Mouse (Mus musculus): Measurements from ENCODE around the gene Sumo1. TPM values are rescaled to one million over a fixed set of nuclear protein-coding genes. Genes with fewer than 3 reads are reported as not detected.

Sumo1 gene
- total and polyA plus RNA-seq, 3 experiments: 129 to 131 TPM; not detected in 1

DNA sequence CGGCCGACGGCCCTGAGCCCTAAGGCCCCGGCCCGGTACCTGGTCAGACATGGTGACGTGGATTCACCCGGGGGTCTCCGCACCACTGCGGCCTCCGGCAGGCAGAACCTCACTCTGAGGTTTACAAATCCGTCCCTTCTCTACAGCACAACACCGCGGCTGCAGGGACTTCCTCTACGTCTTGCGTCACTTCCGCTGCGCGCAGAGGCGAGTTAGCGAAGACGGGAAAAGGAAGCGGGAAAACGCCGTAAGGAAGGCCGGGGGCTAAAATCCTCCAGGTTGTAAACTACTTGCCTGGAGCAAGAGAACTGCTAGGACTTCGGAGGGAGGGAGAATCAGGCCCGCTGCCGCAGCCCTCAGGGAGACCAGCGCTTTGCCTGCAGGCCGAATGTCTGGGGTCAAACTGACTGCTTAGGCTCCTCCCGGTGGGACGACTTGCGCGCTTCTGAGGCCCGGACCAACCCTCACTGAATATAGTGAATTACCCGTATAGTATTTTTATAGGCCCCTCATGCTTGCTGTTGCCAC, at the start of gene Sumo1 (continued):
- TF ChIP-seq NRF1 (IDR thresholded peaks at IDR 0.05; ENCODE audit: insufficient read depth, low read depth, low read length, poor library complexity, severe bottlenecking) (no peak), GATA1 (IDR thresholded peaks at IDR 0.05; ENCODE audit: low read depth, low read length) (no peak)

DNA sequence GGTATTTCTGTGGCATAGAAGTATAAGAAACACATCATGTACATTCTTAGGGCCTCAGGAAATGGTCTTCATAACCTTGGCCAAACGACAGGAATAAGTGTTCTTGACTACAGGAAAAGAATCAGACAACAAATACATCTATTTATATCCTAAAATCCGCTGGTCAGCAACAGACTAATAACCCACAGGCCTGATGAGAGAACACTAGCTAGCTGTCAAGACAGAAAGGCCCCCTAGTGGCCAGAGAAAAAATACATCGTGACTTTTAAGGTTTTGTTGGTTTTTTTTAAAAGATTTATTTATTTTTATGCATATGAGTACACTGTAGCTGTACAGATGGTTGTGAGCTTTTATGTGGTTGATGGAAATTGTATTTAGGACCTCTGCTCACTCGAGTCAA, 49.3 kb upstream of the Sumo1 start:
- H3K79me2 ChIP-seq (ENCODE audit: control insufficient read depth, insufficient read depth, low read length, poor library complexity): no peaks in the 10 kb centered on the region
- TF ChIP-seq RAD21 (IDR thresholded peaks at IDR 0.05; ENCODE audit: low read depth, low read length) (peak; percentile 20), NELFE (IDR thresholded peaks at IDR 0.05; ENCODE audit: low read depth, low read length) (no peak), POLR2A (IDR thresholded peaks at IDR 0.05; ENCODE audit: control insufficient read depth in 1 of 2, insufficient read depth in 1 of 2, low read depth in 1 of 2, low read length in 2 of 2, poor library complexity in 1 of 2) (no peak), MAFK (IDR thresholded peaks at IDR 0.05; ENCODE audit: borderline replicate concordance, low read depth, low read length) (no peak), BHLHE40 (IDR thresholded peaks at IDR 0.05; ENCODE audit: borderline replicate concordance, low read depth, low read length) (no peak), EP300 (IDR thresholded peaks at IDR 0.05; ENCODE audit: low read depth in 1 of 2, low read length in 2 of 2) (no peak), SIN3A (IDR thresholded peaks at IDR 0.05; ENCODE audit: low read length) (no peak), ZMIZ1 (IDR thresholded peaks at IDR 0.05; ENCODE audit: low read depth, low read length) (no peak), SMC3 (IDR thresholded peaks at IDR 0.05; ENCODE audit: low read depth, low read length) (peak; percentile 41), TBP (IDR thresholded peaks at IDR 0.05; ENCODE audit: low read depth, low read length) (no peak), MAZ (IDR thresholded peaks at IDR 0.05; ENCODE audit: low read depth, low read length) (no peak), TAL1 (IDR thresholded peaks at IDR 0.05; ENCODE audit: low read length) (no peak), CHD1 (IDR thresholded peaks at IDR 0.05; ENCODE audit: low read depth, low read length) (no peak), UBTF (IDR thresholded peaks at IDR 0.05; ENCODE audit: borderline replicate concordance, insufficient read depth, low read depth, low read length) (no peak), MEF2A (IDR thresholded peaks at IDR 0.05; ENCODE audit: extremely low read depth, insufficient replicate concordance, low read depth, low read length, poor library complexity, severe bottlenecking) (no peak), E2F4 (IDR thresholded peaks at IDR 0.05; ENCODE audit: borderline replicate concordance, low read depth, low read length) (no peak), MXI1 (IDR thresholded peaks at IDR 0.05; ENCODE audit: low read depth, low read length) (no peak), RCOR1 (IDR thresholded peaks at IDR 0.05; ENCODE audit: low read depth, low read length) (no peak), JUND (IDR thresholded peaks at IDR 0.05; ENCODE audit: low read depth, low read length) (no peak), KAT2A (conservative IDR thresholded peaks at IDR 0.05; ENCODE audit: low read depth, low read length) (no peak), ZNF384 (IDR thresholded peaks at IDR 0.05; ENCODE audit: low read depth, low read length) (peak; percentile 75), ETS1 (IDR thresholded peaks at IDR 0.05; ENCODE audit: low read depth, low read length) (no peak), TCF12 (IDR thresholded peaks at IDR 0.05; ENCODE audit: low read depth, low read length) (no peak), CTCF (IDR thresholded peaks at IDR 0.05 in 2 of 3, conservative IDR thresholded peaks at IDR 0.05 in 1 of 3; ENCODE audit: control insufficient read depth in 1 of 3, insufficient read depth in 1 of 3, low read depth in 2 of 3, low read length in 3 of 3, poor library complexity in 1 of 3, severe bottlenecking in 1 of 3) (peak; percentile 36 to 62 (median 60); a peak in 5 of 6 replicates), MYB (IDR thresholded peaks at IDR 0.05; ENCODE audit: low read depth, low read length) (no peak)
- H3K4me1 ChIP-seq (ENCODE audit: control insufficient read depth in 1 of 2, insufficient read depth in 2 of 2, low read length in 2 of 2): no peaks in the 10 kb centered on the region
- H3K27ac ChIP-seq (ENCODE audit: control insufficient read depth, low read depth, low read length): no peak overlapping the region
- no peaks in the 10 kb centered on the region for H3K9me3 ChIP-seq (replicated peaks; ENCODE audit: insufficient read depth, low read length)
- H3K4me3 ChIP-seq (ENCODE audit: control insufficient read depth in 1 of 2, insufficient read depth in 1 of 2, low read depth in 2 of 2, low read length in 2 of 2): no peak overlapping the region
- no peak overlapping the region for H3K9ac ChIP-seq (ENCODE audit: control insufficient read depth, low read depth, low read length, poor library complexity, severe bottlenecking)
- peak; percentile 76 for DNase-seq (ENCODE audit: low read depth, low spot score)
- peaks cover 0 to 3% of the 10 kb centered on the region in 2 experiments; a peak in 1 of 4 replicates for H3K36me3 ChIP-seq (ENCODE audit: control insufficient read depth in 1 of 2, insufficient read depth in 2 of 2, low read length in 2 of 2)
- no peaks in the 10 kb centered on the region for H3K27me3 ChIP-seq (ENCODE audit: control insufficient read depth in 1 of 2, insufficient read depth in 2 of 2, low read length in 2 of 2)
